Mouse (Mus musculus): ENCODE data around the gene Pik3cg.

Pik3cg gene

DNA sequence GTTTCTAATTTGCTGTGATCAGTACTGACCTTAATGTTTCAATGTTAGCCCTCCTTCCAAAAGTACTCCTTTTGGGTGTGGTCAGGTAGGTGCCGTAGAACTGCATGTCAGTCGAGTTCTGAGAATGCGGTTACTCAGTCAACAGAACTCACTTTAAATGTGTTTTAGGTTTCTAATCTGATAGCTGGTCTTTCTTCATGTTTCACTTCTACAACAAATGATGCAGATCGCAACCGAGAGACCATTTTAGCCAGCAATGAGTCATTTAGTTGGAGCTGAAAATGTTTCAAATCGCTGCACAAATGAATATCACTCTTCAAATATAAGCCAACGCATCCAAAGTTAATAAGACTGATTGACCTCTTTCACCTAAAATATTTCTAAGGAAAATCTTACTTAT lies 6.5 kb downstream of the Pik3cg start:
- in situ Hi-C loops (cut with MboI, MseI) = no loop called here

DNA sequence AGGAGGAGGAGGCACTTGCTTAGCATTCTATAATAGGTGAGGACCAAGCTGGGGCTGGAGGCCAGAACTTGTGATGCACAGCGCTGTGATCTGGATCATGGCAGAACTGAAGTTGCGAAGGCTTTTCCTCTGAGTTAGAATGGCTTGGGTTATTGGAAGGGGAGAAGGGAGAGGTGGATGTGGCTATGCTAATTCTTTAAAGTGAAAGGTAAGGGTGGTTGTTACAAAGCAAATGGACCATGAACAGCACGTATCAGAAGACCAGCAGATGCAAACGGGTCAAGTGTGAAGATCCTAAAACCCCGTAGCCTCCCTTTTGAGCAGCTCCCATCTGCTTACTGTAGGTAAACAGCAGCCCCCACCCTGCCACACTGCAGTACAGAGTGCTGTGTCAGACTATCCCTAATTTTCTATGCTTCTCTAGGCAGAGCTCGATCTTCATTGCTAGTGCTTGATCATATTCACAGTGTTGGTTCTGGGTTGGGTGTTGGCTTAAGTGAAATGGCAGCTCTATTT lies 7.3 kb downstream of the Pik3cg start:
- in situ Hi-C loops (cut with MboI, MseI) = no loop called here

- in situ Hi-C loops (cut with MboI, MseI) = no loop called here
These were observed 7.9 kb downstream of the Pik3cg start for GRCm38 (mm10) chr12:32200387-32201069.

- in situ Hi-C loops (cut with MboI, MseI) = no loop called here
These were observed 9.0 kb downstream of the Pik3cg start for GRCm38 (mm10) chr12:32199422-32199821.

- in situ Hi-C loops (cut with MboI, MseI) = no loop called here
These were observed 10.4 kb downstream of the Pik3cg start for GRCm38 (mm10) chr12:32198025-32198424.

DNA sequence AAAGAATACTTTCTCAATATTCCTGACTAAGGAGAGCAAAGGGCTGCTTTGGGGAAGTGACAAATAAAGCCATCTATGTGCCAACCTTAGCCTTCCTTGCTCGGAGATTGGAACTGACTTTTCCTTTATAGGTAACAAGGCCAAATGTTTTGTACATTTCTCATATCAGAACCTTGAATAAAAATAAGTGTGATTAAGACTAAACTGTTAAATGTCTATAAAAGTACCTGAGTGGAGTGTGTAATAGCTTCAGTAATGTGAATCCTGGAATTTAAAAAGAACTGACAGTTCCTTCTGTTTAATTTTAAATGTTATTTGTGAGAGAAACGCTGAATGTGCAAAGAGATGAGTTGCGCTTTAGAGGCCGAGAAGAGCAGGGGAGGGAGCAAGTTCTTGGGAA lies 13.5 kb downstream of the Pik3cg start:
- in situ Hi-C loops (cut with MboI, MseI) = no loop called here

DNA sequence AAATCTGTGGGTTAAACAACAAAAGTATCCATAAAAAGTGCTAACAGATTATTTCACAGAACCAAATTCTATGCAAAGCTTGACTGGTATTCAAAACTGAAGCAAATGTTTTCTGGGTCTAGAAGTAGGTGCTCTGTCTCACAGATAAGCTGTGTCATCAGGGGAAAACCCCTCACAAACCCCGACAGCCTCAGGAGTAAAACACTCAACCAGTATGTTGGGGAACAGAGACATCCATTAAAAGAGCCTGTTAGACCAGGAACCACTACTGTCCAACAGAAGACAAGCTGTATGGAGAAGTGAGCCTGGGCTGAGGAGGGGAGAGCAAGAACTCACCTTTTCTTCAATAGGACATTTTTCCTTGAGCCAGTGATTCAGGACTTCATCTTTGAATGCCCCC lies 14.1 kb downstream of the Pik3cg start:
- in situ Hi-C loops (cut with MboI, MseI) = no loop called here

DNA sequence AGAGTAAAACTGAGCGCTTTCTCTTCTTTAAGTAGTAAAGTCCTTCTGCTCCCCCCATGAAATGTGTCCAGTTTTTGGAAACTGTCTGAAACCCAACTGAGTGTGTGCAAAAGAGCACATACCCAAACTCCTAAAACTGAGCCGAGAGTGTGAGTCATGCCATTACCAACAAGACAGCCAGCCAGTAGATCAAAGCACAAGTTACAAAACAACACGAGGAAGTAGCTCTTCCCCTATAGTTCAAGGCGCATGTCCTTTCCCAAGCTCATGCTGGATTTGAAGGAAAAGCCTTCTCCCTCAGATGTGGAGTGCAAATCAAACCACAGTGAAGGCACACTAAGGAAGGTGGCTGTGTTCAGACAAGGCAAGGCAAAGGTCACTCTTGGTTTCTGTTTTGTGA lies 17.5 kb downstream of the Pik3cg start:
- in situ Hi-C loops (cut with MboI, MseI) = no loop called here

GRCm38 (mm10) chr12:32187668-32188236 lies 20.7 kb downstream of the Pik3cg start:
- in situ Hi-C loops (cut with MboI, MseI) = no loop called here

DNA sequence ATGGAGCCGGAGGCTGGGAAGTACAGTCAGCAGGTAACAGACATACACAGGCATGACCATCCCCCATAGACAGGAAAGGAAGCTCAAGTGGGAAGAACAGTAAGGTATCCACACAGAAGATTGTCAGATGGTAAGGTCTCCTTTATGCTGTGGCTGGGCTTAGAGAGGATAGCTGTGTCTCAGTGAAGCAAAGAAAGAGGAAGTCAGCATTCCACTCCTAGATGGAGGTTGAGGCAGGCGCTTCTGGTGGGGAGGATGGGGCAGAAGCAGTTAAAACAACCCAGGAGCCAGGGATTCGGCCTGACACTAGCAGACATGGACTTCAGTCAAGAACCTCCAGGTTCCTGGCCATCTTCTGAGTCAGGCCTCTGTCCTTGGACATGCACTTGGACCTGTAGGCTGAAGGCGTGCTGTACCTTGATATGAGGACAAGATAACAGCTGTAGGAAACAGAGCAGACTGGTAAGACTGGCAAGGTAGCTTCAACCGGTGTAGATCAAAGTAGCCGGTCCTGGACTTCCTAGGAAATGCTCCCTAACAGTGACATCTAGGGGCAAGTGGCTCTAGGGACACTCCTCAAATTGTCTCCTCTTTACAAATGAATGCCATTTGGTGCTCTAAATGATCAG lies 21.7 kb downstream of the Pik3cg start:
- in situ Hi-C loops (cut with MboI, MseI) = no loop called here

DNA sequence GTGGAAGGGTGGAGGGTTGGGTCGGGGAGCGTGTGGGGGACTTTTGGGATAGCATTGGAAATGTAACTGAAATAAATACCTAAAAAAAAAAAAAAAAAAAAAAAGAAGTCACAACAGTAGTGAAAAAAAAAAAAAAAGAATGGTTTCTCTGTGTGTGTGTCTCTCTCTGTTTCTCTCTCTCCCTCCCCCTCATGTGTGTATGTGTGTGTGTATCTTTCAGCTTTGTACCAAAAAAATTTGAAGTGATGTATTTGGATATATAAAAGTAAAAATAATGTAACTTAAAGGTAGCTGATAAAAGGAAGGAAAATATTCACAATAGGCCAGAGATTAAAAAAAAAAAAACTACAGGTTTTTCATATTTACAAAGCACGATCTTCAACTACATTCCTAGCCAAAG lies 23.6 kb downstream of the Pik3cg start:
- in situ Hi-C loops (cut with MboI, MseI) = no loop called here

GRCm38 (mm10) chr12:32183584-32183983 lies 24.9 kb downstream of the Pik3cg start:
- in situ Hi-C loops (cut with MboI, MseI) = no loop called here

- in situ Hi-C loops (cut with MboI, MseI) = no loop called here
These were observed 25.6 kb downstream of the Pik3cg start for GRCm38 (mm10) chr12:32182632-32183419.

DNA sequence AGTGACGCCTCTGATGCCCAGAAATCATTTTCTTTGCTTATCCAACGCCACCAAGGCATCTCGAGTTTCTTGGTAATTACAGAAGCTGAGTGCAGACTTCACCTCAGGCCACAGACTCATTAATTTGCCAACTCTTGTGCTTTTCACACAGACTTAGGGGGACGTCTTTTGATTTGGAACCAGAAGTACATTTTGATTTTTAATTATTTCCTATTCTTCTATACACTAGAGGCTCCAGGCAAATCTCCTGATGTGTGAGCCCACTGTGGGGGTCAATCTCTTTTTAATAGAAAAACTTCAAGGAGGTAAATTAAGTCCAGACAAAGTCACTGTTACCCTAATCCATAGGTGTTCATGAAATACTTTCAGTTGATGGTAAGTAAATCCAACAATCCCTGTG lies 26.6 kb downstream of the Pik3cg start:
- in situ Hi-C loops (cut with MboI, MseI) = no loop called here

DNA sequence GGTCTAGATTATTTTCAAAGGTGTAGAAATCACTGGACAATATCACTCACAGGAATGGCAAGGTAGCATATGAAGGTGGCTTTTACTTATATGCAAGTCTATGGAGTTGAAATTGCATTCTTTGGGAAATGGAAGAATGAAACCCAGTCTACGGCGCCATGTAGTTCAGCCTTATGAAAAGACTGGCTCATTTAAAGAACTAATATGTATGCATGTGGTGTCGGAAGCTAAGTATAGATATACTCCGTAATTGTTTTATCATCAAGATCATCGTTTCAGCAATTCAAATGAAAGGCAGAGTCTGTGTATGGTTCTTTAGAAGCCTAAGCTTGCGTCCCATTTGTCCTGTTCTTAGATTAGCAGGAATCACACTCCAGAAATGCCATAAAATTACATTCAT lies 34.0 kb downstream of the Pik3cg start:
- in situ Hi-C loops (cut with MboI, MseI) = no loop called here

- in situ Hi-C loops (cut with MboI, MseI) = no loop called here
These were observed 35.6 kb downstream of the Pik3cg start for GRCm38 (mm10) chr12:32172826-32173225.

DNA sequence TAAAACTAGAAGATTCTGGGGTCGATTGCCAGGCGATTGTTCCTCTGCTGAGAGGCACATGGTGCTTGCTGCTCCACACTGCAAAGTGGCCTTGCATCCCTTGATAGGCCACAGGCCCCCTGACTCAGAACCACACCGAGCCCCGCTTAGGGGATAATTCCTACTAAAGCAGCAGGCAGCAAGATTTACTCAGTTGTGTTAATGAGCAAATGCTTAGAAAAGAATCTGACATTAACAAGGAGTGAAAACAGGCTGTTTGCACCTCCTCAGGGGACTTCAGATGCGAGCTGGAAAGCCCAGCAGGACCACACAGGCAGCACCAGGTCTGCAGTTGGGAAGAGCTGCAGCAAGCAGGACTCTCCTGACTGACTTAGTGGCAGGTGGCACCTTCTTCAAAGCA lies 39.3 kb downstream of the Pik3cg start:
- in situ Hi-C loops (cut with MboI, MseI) = no loop called here

DNA sequence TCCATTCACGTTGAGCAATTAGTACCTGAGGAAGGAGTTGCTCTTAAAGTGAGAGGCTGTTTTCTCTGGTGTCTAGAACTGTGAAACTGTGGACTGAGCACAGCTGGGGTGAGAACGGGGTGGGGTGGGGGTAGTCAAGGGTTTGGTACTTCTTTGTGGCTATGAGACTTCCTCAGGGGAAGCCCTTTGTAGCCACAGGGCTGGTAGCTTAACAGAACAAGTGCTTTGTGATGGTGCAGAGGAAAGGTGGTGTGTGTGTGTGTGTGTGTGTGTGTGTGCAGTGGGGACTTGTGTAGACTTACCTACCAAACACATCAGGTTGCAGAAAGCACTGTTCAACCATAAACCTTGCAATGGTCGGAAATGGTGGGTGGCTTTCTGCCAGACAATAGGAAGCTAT lies 39.7 kb downstream of the Pik3cg start:
- in situ Hi-C loops (cut with MboI, MseI) = no loop called here

GRCm38 (mm10) chr12:32163706-32164105 lies 44.8 kb downstream of the Pik3cg start:
- in situ Hi-C loops (cut with MboI, MseI) = no loop called here

- in situ Hi-C loops (cut with MboI, MseI) = no loop called here
These were observed 49.7 kb downstream of the Pik3cg start for GRCm38 (mm10) chr12:32158757-32159156.

DNA sequence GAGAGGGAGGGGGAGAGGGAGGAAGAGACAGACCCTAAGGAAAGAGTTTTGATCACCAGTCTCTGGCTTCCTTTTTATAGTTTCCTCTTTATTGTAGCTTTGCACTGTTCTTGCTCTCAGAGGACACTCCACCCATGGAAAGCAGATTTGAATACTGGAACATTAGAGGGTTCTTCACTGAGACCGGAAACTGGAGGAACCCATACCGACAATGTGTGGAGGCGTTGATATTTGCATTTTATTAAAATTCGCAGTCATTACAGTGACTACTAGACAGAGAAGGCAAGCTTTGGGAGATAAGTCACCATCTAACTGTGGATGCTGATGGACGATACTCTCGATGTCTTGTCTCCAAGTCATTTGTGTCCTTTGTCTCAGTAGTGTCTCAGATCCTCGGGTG lies 61.9 kb downstream of the Pik3cg start:
- in situ Hi-C loops (cut with MboI, MseI) = no loop called here

GRCm38 (mm10) chr12:32145651-32146050 lies 62.8 kb downstream of the Pik3cg start:
- in situ Hi-C loops (cut with MboI, MseI) = no loop called here
